Mouse (Mus musculus) heart, postnatal 0 days (tissue): ENCODE measurements at regions not wholly inside any gene's neighbourhood (a gene's known extent, or its start where the extent isn't known, plus 50 kb on each side); places are given as distances from the start of the nearest gene placed in this dataset.

Experiments
- ATAC-seq: fragments of 200-750 bp; cut with Nextera tagmentation; 2 replicates; pipeline ENCODE4 v1.8.0; 2017; ENCODE audit warnings: low read depth, moderate number of reproducible peaks, moderate library complexity; ENCODE audit not compliant: insufficient read depth
- DNase-seq: peaks from one replicate; pipeline ENCODE4 v3.0.0-alpha.2; 2016; ENCODE audit warnings: low spot score
- H3K27ac ChIP-seq: fragments of 300-500 bp; sonication (generic); 2 replicates; pipeline ENCODE4 v1.5.1; 2014; ENCODE audit warnings: low read depth, mild to moderate bottlenecking
- H3K27me3 ChIP-seq: fragments of 300-500 bp; sonication (generic); 2 replicates; pipeline ENCODE4 v1.6.1; 2014; ENCODE audit warnings: low read length, mixed read lengths; ENCODE audit not compliant: control insufficient read depth, insufficient read depth
- H3K36me3 ChIP-seq: fragments of 300-500 bp; sonication (generic); replicated peaks from 2 replicates; pipeline ENCODE4 v1.6.1; 2014; ENCODE audit warnings: low read length, mixed read lengths; ENCODE audit not compliant: control insufficient read depth, insufficient read depth
- H3K4me1 ChIP-seq: fragments of 300-500 bp; sonication (generic); 2 replicates; pipeline ENCODE4 v1.6.1; 2014; ENCODE audit warnings: antibody characterized with exemption; ENCODE audit not compliant: control insufficient read depth, insufficient read depth
- H3K4me2 ChIP-seq: fragments of 300-500 bp; sonication (generic); 2 replicates; pipeline ENCODE4 v1.6.1; 2014; ENCODE audit warnings: low read depth, mild to moderate bottlenecking, low read length, moderate library complexity
- H3K4me3 ChIP-seq: fragments of 300-500 bp; sonication (generic); 2 replicates; pipeline ENCODE4 v1.5.1; 2014; ENCODE audit warnings: low read depth, low read length
- H3K9ac ChIP-seq: fragments of 300-500 bp; sonication (generic); replicated peaks from 2 replicates; pipeline ENCODE4 v1.6.1; 2014; ENCODE audit warnings: low read depth, low read length, mixed read lengths
- H3K9me3 ChIP-seq: fragments of 300-500 bp; sonication (generic); replicated peaks from 2 replicates; pipeline ENCODE4 v1.6.1; 2016; ENCODE audit warnings: low read length; ENCODE audit not compliant: control insufficient read depth
- CTCF ChIP-seq: IDR thresholded peaks from 2 replicates; pipeline ENCODE4 v1.5.1; 2016; ENCODE audit warnings: antibody characterized with exemption, control low read depth, low read depth
- EP300 ChIP-seq: IDR thresholded peaks from 2 replicates; pipeline ENCODE4 v1.6.1; 2016; ENCODE audit warnings: antibody characterized with exemption, low read depth
- WGBS: fragments of 180-500 bp; shearing (Covaris S2); extraction: QIAGEN DNeasy Blood & Tissue Kit; methylation state at CpG from one replicate; pipeline ENCODE4 v1.1.7; 2014; 5-methylcytosine and 5-hydroxymethylcytosine counted together

- Histone ChIP-seq H3K9ac (no peak overlapping the region), H3K27me3 (no peaks in the 10 kb centered on the region), H3K4me2 (no peak overlapping the region), H3K9me3 (no peaks in the 10 kb centered on the region), H3K4me1 (no peaks in the 10 kb centered on the region), H3K36me3 (no peaks in the 10 kb centered on the region), H3K27ac (no peak overlapping the region), H3K4me3 (no peak overlapping the region)
- WGBS = 45% methylated on average over 4 of the region's 4 CpGs
- ATAC-seq (no peak), DNase-seq (no peak)
- no peak for TF ChIP-seq CTCF
- TF ChIP-seq EP300 = no peak
These were observed 138.5 kb upstream of the Astn2 start for GRCm38 (mm10) chr4:66542833-66543436.

DNA sequence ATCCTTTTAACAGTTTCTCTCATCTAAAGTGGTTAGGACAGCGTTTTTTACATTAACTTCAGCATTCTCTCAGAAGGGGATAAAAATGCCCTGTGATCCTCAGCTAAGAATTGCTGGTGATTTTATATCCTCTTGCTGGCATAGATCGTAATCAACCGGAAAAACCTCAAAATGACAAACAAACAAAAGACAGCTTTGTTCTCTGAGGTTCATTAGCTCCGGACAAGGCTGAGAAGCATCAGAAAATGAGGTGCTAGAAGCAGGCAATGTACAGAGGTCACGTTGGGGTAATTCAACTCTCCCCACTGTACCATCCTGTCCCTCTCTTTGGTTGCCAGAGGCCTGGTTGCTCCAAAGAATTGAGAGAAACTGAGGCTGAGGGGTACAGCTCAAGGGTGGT lies 120.0 kb upstream of the Astn2 start:
- H3K36me3 ChIP-seq = no peaks in the 10 kb centered on the region
- WGBS = 77% methylated on average over 5 of the region's 5 CpGs
- no peak overlapping the region for H3K27ac ChIP-seq
- ATAC-seq (no peak), DNase-seq (no peak)
- H3K27me3 ChIP-seq = no peaks in the 10 kb centered on the region
- H3K4me3 ChIP-seq = no peak overlapping the region
- no peak for TF ChIP-seq EP300
- no peak for TF ChIP-seq CTCF
- no peak overlapping the region for H3K4me2 ChIP-seq
- H3K9ac ChIP-seq = no peak overlapping the region
- H3K4me1 ChIP-seq = no peaks in the 10 kb centered on the region
- H3K9me3 ChIP-seq = no peaks in the 10 kb centered on the region

DNA sequence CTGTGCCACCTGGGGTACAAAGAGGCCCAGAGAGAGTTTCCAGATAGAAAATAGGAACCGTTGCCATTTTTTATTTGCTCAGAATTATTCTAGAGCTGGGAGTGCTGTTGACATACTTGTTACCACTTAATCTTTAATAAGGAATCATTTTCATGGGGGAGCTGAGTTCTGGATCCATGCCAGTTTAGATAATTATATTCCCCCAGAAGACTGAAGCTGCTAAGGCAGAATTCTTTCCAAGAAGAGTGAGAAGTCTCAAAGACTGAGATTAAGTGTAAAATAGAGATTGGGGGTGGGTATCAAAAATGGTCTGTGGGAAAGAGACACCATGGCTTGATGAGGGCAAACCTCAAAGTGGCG lies 119.5 kb upstream of the Astn2 start:
- H3K27me3 ChIP-seq = no peaks in the 10 kb centered on the region
- H3K27ac ChIP-seq = no peak overlapping the region
- DNase-seq (no peak), ATAC-seq (no peak)
- no peaks in the 10 kb centered on the region for H3K36me3 ChIP-seq
- H3K4me1 ChIP-seq = no peaks in the 10 kb centered on the region
- H3K4me3 ChIP-seq = no peak overlapping the region
- no peaks in the 10 kb centered on the region for H3K9me3 ChIP-seq
- 69% methylated on average over 2 of the region's 2 CpGs for WGBS
- no peak overlapping the region for H3K9ac ChIP-seq
- H3K4me2 ChIP-seq = no peak overlapping the region
- TF ChIP-seq EP300 (no peak), CTCF (no peak)

GRCm38 (mm10) chr4:66523238-66523885 lies 119.0 kb upstream of the Astn2 start:
- no peaks in the 10 kb centered on the region for H3K4me1 ChIP-seq
- H3K4me3 ChIP-seq = no peak overlapping the region
- peak; percentile 38 for DNase-seq
- no peak overlapping the region for H3K27ac ChIP-seq
- peak; percentile 76 for TF ChIP-seq CTCF
- TF ChIP-seq EP300 = no peak
- H3K4me2 ChIP-seq = no peak overlapping the region
- ATAC-seq = no peak
- H3K27me3 ChIP-seq = no peaks in the 10 kb centered on the region
- H3K9me3 ChIP-seq = no peaks in the 10 kb centered on the region
- WGBS = 35% methylated on average over 8 of the region's 8 CpGs
- H3K9ac ChIP-seq = no peak overlapping the region
- no peaks in the 10 kb centered on the region for H3K36me3 ChIP-seq

DNA sequence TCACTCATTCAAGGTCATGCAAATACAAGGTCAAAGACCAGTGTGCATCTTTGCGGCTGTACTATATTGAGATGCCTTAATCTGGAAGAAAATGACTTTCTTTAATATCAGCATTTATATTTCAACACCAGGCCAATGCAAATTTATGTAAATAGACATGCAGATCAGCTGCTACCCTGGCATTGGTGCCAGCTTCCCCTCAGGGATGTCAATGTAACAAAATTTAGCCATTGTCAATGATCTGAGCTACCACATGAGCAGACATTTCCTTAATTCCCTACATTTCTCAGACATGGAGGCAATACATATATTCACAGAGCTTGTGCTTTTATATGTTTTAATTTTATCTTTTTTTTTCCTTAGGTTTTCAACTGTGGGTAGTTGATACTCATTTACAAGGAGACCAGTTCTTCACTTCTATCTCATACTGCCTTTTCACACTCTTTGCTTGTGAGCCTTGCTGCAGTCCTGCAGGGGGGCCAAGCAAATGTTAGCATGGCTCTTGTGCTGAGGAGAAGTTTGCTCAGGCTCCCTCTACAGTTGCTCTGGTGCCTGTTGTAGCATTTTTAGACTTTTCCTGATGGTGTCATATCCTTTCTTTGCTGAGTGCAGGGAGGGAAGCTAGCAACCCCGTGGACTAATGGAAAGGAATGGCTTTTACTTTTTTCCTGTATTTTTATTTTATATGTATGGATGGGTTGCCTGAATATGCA lies 117.8 kb upstream of the Astn2 start:
- Histone ChIP-seq H3K27ac (no peak overlapping the region), H3K4me2 (no peak overlapping the region), H3K27me3 (no peaks in the 10 kb centered on the region), H3K4me3 (no peak overlapping the region), H3K9ac (no peak overlapping the region), H3K4me1 (no peaks in the 10 kb centered on the region), H3K36me3 (no peaks in the 10 kb centered on the region), H3K9me3 (no peaks in the 10 kb centered on the region)
- ATAC-seq (no peak), DNase-seq (no peak)
- TF ChIP-seq EP300 (no peak), CTCF (no peak)
- 40% methylated on average over 2 of the region's 2 CpGs for WGBS
